Mouse (Mus musculus): Measurements from ENCODE around the gene Skp1a. TPM values are rescaled to one million over a fixed set of nuclear protein-coding genes. Genes with fewer than 3 reads are reported as not detected.
"Not testable (repeated sequence)": the region's sequence is repeated elsewhere in the genome, so short reads cannot be mapped to it uniquely, and the experiment has no call there.

Gene Skp1a
- polyA plus RNA-seq (2016; fragmentation: Nextera tagmentation; extraction: Ambion mirVana) = 876 and 900 TPM in 2 replicates

- DNase-seq (ENCODE audit: low spot score) = peak; percentile 95
- under 1% methylated on average over 87 of the region's 87 CpGs for WGBS
These were observed at the start of gene Skp1a for GRCm38 (mm10) chr11:52231606-52232541. Gene Skp1a (plus strand): TSS chr11:52231995.

DNA sequence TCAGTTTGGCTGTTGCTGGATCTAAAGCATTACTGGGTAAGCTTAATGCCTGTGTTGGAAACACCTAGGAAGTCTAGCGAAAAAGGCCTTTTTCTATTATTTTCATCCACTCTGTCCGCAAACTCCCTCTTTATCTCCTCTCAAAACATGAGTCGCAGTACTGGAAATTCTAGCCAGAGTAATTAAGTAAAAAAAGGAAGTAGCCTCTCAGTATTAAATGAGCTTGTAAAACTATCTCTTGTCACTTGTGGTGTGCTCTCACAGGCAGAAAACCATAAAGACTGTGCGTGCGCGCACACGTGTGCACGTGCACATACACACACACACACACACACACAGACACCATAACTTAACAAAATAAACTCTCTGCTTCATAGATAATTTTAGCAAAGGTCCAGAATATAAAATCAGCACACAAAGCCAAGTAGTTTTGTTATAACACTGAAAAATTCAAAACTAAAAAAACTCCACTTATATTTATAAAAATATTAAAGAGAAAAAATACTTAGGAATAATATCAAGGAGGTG, 35.2 kb upstream of the Skp1a start:
- DNase-seq (ENCODE audit: low spot score); H3K4me3 ChIP-seq; H3K36me3 ChIP-seq; H3K4me1 ChIP-seq; H3K27me3 ChIP-seq (ENCODE audit: low read depth, poor library complexity, severe bottlenecking); H3K9me3 ChIP-seq (replicated peaks); H3K27ac ChIP-seq: not testable (repeated sequence)
- WGBS = 91% methylated on average over 8 of the region's 8 CpGs

More at GRCm38 (mm10) chr11:52231606-52232541, at the start of gene Skp1a:
- peaks cover 18% of the 10 kb centered on the region for H3K4me1 ChIP-seq
- H3K9me3 ChIP-seq (replicated peaks) = no peaks in the 10 kb centered on the region
- H3K27ac ChIP-seq = peak within 1 kb of the TSS; percentile 100
- H3K36me3 ChIP-seq = peaks cover 20% of the 10 kb centered on the region
- peak within 1 kb of the TSS; percentile 96 for H3K4me3 ChIP-seq
- H3K27me3 ChIP-seq (ENCODE audit: low read depth, poor library complexity, severe bottlenecking) = no peaks in the 10 kb centered on the region

DNA sequence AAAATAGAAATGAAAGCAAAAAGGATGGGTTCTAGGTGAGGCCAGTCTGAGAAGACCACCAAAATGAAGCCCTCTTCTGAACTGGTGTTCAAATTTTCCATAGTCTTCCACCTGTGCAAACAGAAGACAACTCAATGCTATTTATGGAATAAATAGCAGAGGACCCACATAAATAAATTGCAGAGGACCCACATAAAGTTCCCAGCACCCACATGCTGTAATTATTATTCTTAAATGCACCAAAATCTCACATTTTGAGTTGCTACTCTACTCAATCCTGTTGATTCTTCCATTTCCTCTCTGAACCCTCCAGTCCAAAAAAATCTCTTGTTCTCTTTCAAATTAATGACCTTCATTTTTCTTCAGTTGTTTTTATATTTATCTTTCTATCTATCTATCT, 17.9 kb upstream of the Skp1a start, which contains the start of gene Olfr1371:
Gene Olfr1371 (minus strand): TSS at position 101 of the 400 bp plus-strand sequence.
- Histone ChIP-seq H3K27me3 (ENCODE audit: low read depth, poor library complexity, severe bottlenecking) (no peaks in the 10 kb centered on the region), H3K36me3 (no peaks in the 10 kb centered on the region), H3K4me3 (no peak within 1 kb of the TSS), H3K27ac (no peak within 1 kb of the TSS), H3K9me3 (replicated peaks) (no peaks in the 10 kb centered on the region), H3K4me1 (no peaks in the 10 kb centered on the region)
- no peak for DNase-seq (ENCODE audit: low spot score)

GRCm38 (mm10) chr11:52220282-52220681, 11.5 kb upstream of the Skp1a start:
- no peak overlapping the region for H3K27ac ChIP-seq
- 10% methylated on average over 4 of the region's 4 CpGs for WGBS
- H3K4me1 ChIP-seq = peaks cover 6% of the 10 kb centered on the region; the same call in 1 of the 2 replicates
- H3K4me3 ChIP-seq = no peak overlapping the region
- no peaks in the 10 kb centered on the region for H3K9me3 ChIP-seq (replicated peaks)
- peaks cover 14% of the 10 kb centered on the region; the same call in 1 of the 2 replicates for H3K27me3 ChIP-seq (ENCODE audit: low read depth, poor library complexity, severe bottlenecking)
- H3K36me3 ChIP-seq = no peaks in the 10 kb centered on the region
- peak; percentile 75 for DNase-seq (ENCODE audit: low spot score)

DNA sequence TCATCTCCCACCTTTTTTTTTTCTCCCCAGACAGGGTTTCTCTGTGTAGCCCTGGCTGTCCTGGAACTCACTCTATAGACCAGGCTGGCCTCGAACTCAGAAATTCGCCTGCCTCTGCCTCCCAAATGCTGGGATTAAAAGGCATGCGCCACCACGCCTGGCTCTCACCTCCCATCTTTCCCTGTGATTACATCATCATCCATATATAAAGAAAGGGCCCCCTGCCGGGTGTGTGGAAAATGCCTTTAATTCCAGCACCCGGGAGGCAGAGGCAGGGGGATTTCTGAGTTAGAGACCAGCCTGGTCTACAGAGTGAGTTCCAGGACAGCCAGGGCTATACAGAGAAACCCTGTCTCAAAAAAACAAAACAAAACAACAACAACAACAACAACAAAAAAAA, 9.9 kb upstream of the Skp1a start:
- H3K27ac ChIP-seq; DNase-seq (ENCODE audit: low spot score); H3K4me3 ChIP-seq; H3K36me3 ChIP-seq; H3K9me3 ChIP-seq (replicated peaks); H3K4me1 ChIP-seq: not testable (repeated sequence)
- peaks cover 14% of the 10 kb centered on the region; the same call in 1 of the 2 replicates for H3K27me3 ChIP-seq (ENCODE audit: low read depth, poor library complexity, severe bottlenecking)
- WGBS = 93% methylated on average over 6 of the region's 6 CpGs

- Histone ChIP-seq H3K27ac (no peak overlapping the region), H3K9me3 (replicated peaks) (no peaks in the 10 kb centered on the region), H3K36me3 (no peaks in the 10 kb centered on the region), H3K27me3 (ENCODE audit: low read depth, poor library complexity, severe bottlenecking) (peaks cover 14% of the 10 kb centered on the region; the same call in 1 of the 2 replicates), H3K4me3 (no peak overlapping the region), H3K4me1 (peaks cover 6% of the 10 kb centered on the region; the same call in 1 of the 2 replicates)
- 70% methylated on average over 6 of the region's 6 CpGs for WGBS
- DNase-seq (ENCODE audit: low spot score) = no peak
These were observed 8.9 kb upstream of the Skp1a start for GRCm38 (mm10) chr11:52222891-52223290.

DNA sequence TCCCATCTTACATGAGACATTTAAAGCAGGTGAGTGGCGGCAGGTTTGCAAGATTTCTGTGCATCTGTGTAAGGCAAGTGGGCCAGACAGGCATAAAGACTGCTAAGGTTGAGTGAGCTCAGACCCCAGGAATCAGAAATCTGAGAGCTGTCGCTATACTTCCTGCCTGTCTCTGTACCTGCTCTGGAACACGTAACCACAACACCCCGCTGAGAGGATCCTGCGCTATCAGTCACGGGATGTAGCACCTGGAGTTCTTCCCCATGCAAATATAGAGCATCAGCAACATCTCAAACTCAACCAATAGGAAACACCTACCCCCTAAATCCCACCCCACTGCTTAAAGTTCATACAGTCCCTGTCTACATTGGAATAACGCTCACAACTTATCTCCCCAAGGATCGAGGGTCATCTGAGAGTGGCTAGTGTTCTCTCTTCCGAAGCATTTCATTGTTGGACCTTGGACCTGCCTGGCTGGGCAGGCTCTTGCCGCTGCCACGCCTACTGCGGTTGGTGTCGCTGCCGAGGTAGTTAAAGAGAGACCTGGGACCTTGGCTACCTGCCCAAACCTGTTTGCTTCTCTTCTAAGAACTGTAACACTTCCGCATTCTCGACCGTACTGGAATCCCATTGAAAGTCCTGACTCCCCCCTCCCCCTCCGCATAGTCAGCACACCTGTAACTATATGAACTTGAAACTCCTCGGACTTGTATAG, 7.7 kb upstream of the Skp1a start:
- Histone ChIP-seq H3K4me3 (peak overlapping the region; percentile 14; the same call in 1 of the 2 replicates), H3K9me3 (replicated peaks) (no peaks in the 10 kb centered on the region), H3K4me1 (peaks cover 6% of the 10 kb centered on the region; the same call in 1 of the 2 replicates), H3K36me3 (no peaks in the 10 kb centered on the region), H3K27me3 (ENCODE audit: low read depth, poor library complexity, severe bottlenecking) (peaks cover 14% of the 10 kb centered on the region; the same call in 1 of the 2 replicates), H3K27ac (no peak overlapping the region)
- WGBS = 13% methylated on average over 19 of the region's 19 CpGs
- DNase-seq (ENCODE audit: low spot score) = no peak

DNA sequence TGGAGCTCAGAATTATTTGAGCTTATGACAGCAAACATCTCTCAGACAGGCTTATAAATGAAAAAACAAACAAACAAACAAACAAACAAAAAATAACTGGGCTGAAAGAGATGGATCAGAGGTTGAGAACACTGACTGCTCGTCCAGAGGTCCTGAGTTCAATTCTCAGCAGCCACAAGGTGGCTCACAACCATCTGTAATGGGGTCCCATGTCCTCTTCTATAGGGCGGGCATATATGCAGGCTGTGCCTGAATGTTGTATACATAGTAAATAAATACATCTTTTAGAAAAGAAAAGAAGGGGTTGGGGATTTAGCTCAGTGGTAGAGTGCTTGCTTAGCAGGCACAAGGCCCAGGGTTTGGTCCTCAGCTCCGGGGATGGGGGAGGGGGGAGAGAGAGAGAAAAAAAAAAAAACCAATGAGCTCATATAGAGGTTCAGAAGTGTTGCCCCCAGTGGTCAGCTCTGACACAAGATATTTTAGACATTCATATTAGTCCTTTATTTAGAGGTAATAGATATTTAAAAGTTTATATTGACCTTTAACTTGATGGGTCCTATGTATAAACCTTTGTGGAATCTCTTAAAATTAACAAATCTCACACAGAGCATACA, 5.7 kb upstream of the Skp1a start:
- H3K36me3 ChIP-seq = no peaks in the 10 kb centered on the region
- 65% methylated on average over 3 of the region's 3 CpGs for WGBS
- DNase-seq (ENCODE audit: low spot score) = no peak
- H3K4me3 ChIP-seq = no peak overlapping the region
- H3K9me3 ChIP-seq (replicated peaks) = no peaks in the 10 kb centered on the region
- peaks cover 13% of the 10 kb centered on the region for H3K4me1 ChIP-seq
- H3K27ac ChIP-seq = no peak overlapping the region
- peaks cover 14% of the 10 kb centered on the region; the same call in 1 of the 2 replicates for H3K27me3 ChIP-seq (ENCODE audit: low read depth, poor library complexity, severe bottlenecking)

DNA sequence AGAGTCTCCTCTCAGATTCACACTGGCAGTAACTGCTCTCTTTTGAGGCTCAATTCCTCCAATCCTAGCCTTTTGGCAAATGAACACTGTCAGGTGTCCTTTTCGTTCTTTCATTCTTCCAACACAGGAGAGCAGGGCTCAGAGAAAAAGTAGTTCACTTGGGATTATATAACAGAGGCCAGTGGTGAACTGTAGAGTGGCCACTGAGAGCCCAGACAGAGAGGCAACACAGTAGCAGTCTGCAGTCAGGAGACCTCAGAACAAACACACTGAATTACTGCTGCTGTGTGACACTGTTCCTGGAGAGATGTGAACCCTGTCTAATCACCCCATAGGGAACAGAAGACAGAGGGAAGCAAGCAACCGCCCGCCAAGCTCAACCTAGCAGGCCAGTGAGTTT, 4.7 kb upstream of the Skp1a start:
- H3K27ac ChIP-seq = no peak overlapping the region
- H3K27me3 ChIP-seq (ENCODE audit: low read depth, poor library complexity, severe bottlenecking) = peaks cover 14% of the 10 kb centered on the region; the same call in 1 of the 2 replicates
- no peak overlapping the region for H3K4me3 ChIP-seq
- H3K4me1 ChIP-seq = peaks cover 15% of the 10 kb centered on the region
- DNase-seq (ENCODE audit: low spot score) = no peak
- H3K9me3 ChIP-seq (replicated peaks) = no peaks in the 10 kb centered on the region
- no peaks in the 10 kb centered on the region for H3K36me3 ChIP-seq
- WGBS = 77% methylated on average over 3 of the region's 3 CpGs

DNA sequence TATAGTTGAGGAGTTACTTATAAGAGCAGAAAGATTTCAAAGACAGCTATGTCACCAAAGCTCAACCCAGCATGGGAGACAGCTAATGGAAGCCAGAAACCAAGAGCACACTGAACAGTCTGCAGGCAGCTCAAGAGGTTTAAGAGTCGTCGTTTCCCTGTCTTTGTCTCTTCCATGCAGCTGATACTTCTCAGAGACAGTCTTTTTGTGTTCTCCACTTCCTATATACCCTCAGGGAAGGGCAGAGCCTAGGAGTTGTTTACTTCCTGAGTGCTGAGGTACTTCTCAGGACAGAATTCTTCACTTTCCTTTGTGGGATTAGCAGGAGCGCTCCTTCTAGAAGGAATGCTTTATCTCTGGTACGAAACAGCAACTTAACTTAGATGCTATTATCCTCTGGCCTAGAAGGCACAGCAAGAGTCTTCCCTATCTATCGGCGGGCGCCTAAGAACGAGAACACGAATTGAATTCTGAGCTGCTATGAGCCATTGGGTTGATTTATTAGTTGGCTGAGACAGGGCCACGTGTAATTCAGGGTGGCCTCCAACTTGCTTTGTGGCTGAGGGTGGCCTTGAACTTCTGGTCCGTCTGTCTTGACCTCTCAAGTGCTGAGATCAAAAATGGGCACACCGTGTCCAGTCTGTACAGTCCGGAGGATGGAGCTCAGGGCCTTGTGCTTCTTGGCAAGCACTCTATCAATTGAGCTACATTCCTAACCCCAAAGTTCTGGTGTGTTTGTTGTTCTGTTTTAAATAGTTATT, 4.1 kb upstream of the Skp1a start:
- Histone ChIP-seq H3K27me3 (ENCODE audit: low read depth, poor library complexity, severe bottlenecking) (peaks cover 14% of the 10 kb centered on the region; the same call in 1 of the 2 replicates), H3K4me3 (no peak overlapping the region), H3K27ac (no peak overlapping the region), H3K4me1 (peaks cover 15% of the 10 kb centered on the region), H3K9me3 (replicated peaks) (no peaks in the 10 kb centered on the region), H3K36me3 (no peaks in the 10 kb centered on the region)
- 81% methylated on average over 13 of the region's 13 CpGs for WGBS
- no peak for DNase-seq (ENCODE audit: low spot score)

- H3K27ac ChIP-seq = no peak overlapping the region
- H3K9me3 ChIP-seq (replicated peaks) = no peaks in the 10 kb centered on the region
- H3K36me3 ChIP-seq = no peaks in the 10 kb centered on the region
- WGBS = 86% methylated on average over 7 of the region's 7 CpGs
- peaks cover 12% of the 10 kb centered on the region; the same call in 1 of the 2 replicates for H3K27me3 ChIP-seq (ENCODE audit: low read depth, poor library complexity, severe bottlenecking)
- DNase-seq (ENCODE audit: low spot score) = no peak
- H3K4me3 ChIP-seq = no peak overlapping the region
- H3K4me1 ChIP-seq = peaks cover 24% of the 10 kb centered on the region
These were observed 2.9 kb upstream of the Skp1a start for GRCm38 (mm10) chr11:52228722-52229448.

Measured in limb, embryonic 10.5 days (tissue).